Mouse (Mus musculus): ENCODE data around the gene Mxi1. TPM values are rescaled to one million over a fixed set of nuclear protein-coding genes. Genes with fewer than 3 reads are reported as not detected.

Gene Mxi1
- polyA plus RNA-seq, 1 experiment, result 21.5 TPM

DNA sequence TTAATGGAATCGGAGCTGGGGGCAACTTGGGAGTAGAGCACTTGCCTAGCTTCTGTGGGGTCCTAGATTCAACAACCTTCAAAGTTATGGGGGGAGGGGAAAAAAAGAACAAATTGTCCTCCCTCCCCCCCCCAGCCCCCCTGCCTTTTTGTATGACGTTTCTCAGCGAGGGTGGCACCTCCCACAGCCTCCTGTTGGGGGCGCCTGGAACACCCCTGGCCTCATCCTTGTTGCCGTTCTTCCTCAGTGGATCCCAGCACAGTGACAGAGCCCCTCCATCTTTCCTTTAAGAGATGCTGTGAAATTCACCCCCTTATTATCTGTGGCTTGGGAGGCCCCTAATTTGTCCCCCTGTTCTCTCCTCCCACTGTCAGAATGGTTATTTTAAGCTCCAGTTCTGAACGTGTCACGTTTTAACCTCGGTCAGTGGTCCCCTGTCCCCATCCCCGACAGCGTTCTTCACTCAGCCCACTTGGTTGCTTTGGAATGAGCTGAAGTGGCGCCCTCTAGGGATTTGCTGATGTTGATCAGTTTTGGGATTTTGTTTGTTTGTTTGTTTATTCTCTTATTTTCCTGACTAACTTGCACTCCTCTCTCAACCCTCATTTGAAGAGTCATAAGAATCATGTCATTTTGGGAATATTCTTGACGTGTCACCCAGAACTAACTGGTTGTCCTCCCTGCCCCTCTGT lies 92.6 kb downstream of the Mxi1 start:
- DNase-seq, result no peak
- 53% methylated on average over 12 of the region's 12 CpGs for WGBS
- no peaks in the 10 kb centered on the region for H3K4me1 ChIP-seq (ENCODE audit: control insufficient read depth, insufficient read depth, low read length)
- TF ChIP-seq CTCF (IDR thresholded peaks at IDR 0.05; ENCODE audit: insufficient read depth, low read length) (no peak), POLR2A (IDR thresholded peaks at IDR 0.05; ENCODE audit: borderline replicate concordance, extremely low read depth, low read depth, low read length) (no peak)
- H3K4me3 ChIP-seq (replicated peaks; ENCODE audit: extremely low read depth, low read depth, low read length), result no peak overlapping the region

- TF ChIP-seq POLR2A (IDR thresholded peaks at IDR 0.05; ENCODE audit: borderline replicate concordance, extremely low read depth, low read depth, low read length), result no peak
- TF ChIP-seq CTCF (IDR thresholded peaks at IDR 0.05; ENCODE audit: insufficient read depth, low read length), result no peak
- WGBS, result 86% methylated on average over 10 of the region's 10 CpGs
- Histone ChIP-seq H3K4me3 (replicated peaks; ENCODE audit: extremely low read depth, low read depth, low read length) (no peak overlapping the region), H3K4me1 (ENCODE audit: control insufficient read depth, insufficient read depth, low read length) (no peaks in the 10 kb centered on the region)
- no peak for DNase-seq
These were observed 94.0 kb downstream of the Mxi1 start for GRCm38 (mm10) chr19:53404219-53404836.

DNA sequence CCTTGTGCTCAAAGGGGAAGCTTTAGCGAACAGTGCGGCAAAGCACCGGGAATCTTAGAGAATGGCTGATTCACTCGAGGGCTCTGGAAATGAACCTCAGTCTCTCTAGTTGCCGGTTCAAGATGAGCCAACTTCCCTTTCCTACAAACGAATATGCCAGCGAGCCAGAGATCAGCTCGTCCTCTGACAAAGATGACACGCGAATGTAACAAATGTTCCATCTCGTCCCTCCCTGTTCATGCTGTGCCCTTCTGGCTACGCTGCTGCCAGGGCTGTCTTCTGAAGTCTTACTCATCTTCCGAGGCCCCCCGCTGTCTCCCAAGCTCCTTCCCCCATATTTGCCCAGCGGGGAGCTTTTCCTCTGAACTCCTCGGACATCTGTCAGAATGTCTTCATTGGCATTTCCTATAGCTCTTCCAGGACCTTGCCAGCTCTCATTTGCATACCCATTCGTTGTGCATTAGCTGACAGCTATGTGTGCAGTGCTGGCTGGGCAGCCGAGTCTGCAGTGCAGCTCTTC lies 94.6 kb downstream of the Mxi1 start:
- TF ChIP-seq CTCF (IDR thresholded peaks at IDR 0.05; ENCODE audit: insufficient read depth, low read length) (no peak), POLR2A (IDR thresholded peaks at IDR 0.05; ENCODE audit: borderline replicate concordance, extremely low read depth, low read depth, low read length) (no peak)
- 73% methylated on average over 18 of the region's 18 CpGs for WGBS
- Histone ChIP-seq H3K4me3 (replicated peaks; ENCODE audit: extremely low read depth, low read depth, low read length) (no peak overlapping the region), H3K4me1 (ENCODE audit: control insufficient read depth, insufficient read depth, low read length) (no peaks in the 10 kb centered on the region)
- DNase-seq, result no peak

DNA sequence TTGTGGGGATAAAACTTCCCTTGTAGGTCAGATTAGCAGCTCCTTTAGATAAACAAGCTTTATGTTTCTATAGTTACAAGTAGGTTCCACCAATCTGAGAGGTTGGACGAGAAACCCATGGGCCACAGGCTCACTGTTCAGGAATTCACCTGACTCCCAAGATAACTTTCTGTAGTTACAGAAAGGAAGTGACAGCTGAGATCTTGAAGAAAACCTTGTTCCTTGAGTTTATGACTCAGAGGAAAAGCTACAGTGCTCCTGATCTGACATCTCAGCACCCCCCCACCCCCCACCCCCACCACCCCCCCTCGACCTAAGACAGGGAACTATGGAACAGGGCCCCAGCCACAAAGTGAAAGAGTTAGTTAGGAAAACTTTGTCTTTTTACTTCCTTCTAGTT lies 95.5 kb downstream of the Mxi1 start:
- no peaks in the 10 kb centered on the region for H3K4me1 ChIP-seq (ENCODE audit: control insufficient read depth, insufficient read depth, low read length)
- DNase-seq, result no peak
- TF ChIP-seq CTCF (IDR thresholded peaks at IDR 0.05; ENCODE audit: insufficient read depth, low read length), result no peak
- TF ChIP-seq POLR2A (IDR thresholded peaks at IDR 0.05; ENCODE audit: borderline replicate concordance, extremely low read depth, low read depth, low read length), result no peak
- 28% methylated on average over 2 of the region's 2 CpGs for whole genome bisulfite sequencing
- no peak overlapping the region for H3K4me3 ChIP-seq (replicated peaks; ENCODE audit: extremely low read depth, low read depth, low read length)

DNA sequence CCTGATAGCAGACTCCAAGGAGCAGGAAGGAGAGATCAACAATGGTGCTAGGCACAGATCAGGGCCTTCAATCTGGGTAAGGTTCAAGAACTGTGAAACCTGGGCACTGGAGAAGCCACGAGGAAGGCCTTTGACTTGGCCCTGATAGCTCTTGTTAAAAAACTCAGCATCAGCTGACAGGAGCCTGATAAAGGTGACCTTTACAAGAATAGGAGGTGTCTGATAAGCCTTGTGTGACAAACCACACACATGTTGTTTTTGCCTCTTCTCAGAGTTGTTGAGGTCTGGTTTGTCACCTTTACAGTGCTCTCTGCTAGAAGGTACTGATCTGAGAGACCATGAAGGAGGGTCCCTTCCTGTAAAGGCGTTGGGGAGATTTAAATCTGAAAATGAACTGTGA lies 97.0 kb downstream of the Mxi1 start:
- 73% methylated on average over 2 of the region's 2 CpGs for WGBS
- Histone ChIP-seq H3K4me3 (replicated peaks; ENCODE audit: extremely low read depth, low read depth, low read length) (no peak overlapping the region), H3K4me1 (ENCODE audit: control insufficient read depth, insufficient read depth, low read length) (no peaks in the 10 kb centered on the region)
- TF ChIP-seq POLR2A (IDR thresholded peaks at IDR 0.05; ENCODE audit: borderline replicate concordance, extremely low read depth, low read depth, low read length) (no peak), CTCF (IDR thresholded peaks at IDR 0.05; ENCODE audit: insufficient read depth, low read length) (no peak)
- no peak for DNase-seq

- Histone ChIP-seq H3K4me1 (ENCODE audit: control insufficient read depth, insufficient read depth, low read length) (no peaks in the 10 kb centered on the region), H3K4me3 (replicated peaks; ENCODE audit: extremely low read depth, low read depth, low read length) (no peak overlapping the region)
- TF ChIP-seq POLR2A (IDR thresholded peaks at IDR 0.05; ENCODE audit: borderline replicate concordance, extremely low read depth, low read depth, low read length) (no peak), CTCF (IDR thresholded peaks at IDR 0.05; ENCODE audit: insufficient read depth, low read length) (no peak)
- 75% methylated on average over 8 of the region's 8 CpGs for WGBS
- DNase-seq, result no peak
These were observed 98.1 kb downstream of the Mxi1 start for GRCm38 (mm10) chr19:53408398-53408797.

DNA sequence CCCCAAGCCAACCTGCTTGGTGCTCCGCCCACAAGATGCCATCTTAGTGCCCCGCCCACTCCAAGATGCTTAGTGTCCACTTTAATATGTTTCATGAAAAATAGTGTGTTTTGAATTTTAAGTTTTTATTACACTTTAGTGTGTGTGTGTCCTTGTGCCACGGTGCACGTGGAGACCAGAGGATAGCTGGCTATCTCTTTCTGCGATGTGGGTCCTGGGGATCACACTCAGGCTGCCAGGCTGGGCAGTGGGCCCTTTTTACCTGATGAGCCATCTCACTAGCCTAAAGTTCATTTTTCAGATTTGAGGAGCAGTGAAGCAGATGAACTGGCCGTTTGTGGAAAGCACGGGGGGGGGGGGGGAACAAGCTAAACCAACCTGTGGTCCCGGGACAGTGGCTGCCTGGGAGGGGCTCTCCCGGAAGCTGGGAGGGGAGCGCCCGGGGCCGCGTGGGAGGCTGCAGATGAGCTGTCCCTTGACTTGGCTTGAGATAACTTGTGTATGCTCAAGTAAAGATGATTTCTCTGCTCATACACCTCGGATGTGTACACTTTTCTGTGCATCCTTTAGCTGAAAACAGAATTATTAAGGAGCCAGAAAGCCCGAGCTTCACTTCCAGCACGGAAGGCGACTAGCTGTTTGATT lies 99.5 kb downstream of the Mxi1 start:
- DNase-seq, result no peak
- H3K4me3 ChIP-seq (replicated peaks; ENCODE audit: extremely low read depth, low read depth, low read length), result no peak overlapping the region
- TF ChIP-seq CTCF (IDR thresholded peaks at IDR 0.05; ENCODE audit: insufficient read depth, low read length) (no peak), POLR2A (IDR thresholded peaks at IDR 0.05; ENCODE audit: borderline replicate concordance, extremely low read depth, low read depth, low read length) (no peak)
- WGBS, result 53% methylated on average over 17 of the region's 17 CpGs
- H3K4me1 ChIP-seq (ENCODE audit: control insufficient read depth, insufficient read depth, low read length), result no peaks in the 10 kb centered on the region

GRCm38 (mm10) chr19:53412149-53412848 lies 102.0 kb downstream of the Mxi1 start:
- H3K4me1 ChIP-seq (ENCODE audit: control insufficient read depth, insufficient read depth, low read length), result no peaks in the 10 kb centered on the region
- WGBS, result 33% methylated on average over 6 of the region's 6 CpGs
- no peak for DNase-seq
- no peak for TF ChIP-seq CTCF (IDR thresholded peaks at IDR 0.05; ENCODE audit: insufficient read depth, low read length)
- H3K4me3 ChIP-seq (replicated peaks; ENCODE audit: extremely low read depth, low read depth, low read length), result no peak overlapping the region

- 74% methylated on average over 15 of the region's 15 CpGs for WGBS
- Histone ChIP-seq H3K4me3 (replicated peaks; ENCODE audit: extremely low read depth, low read depth, low read length) (no peak overlapping the region), H3K4me1 (ENCODE audit: control insufficient read depth, insufficient read depth, low read length) (no peaks in the 10 kb centered on the region)
- TF ChIP-seq CTCF (IDR thresholded peaks at IDR 0.05; ENCODE audit: insufficient read depth, low read length), result no peak
- TF ChIP-seq POLR2A (IDR thresholded peaks at IDR 0.05; ENCODE audit: borderline replicate concordance, extremely low read depth, low read depth, low read length), result no peak
- DNase-seq, result no peak
These were observed 103.5 kb downstream of the Mxi1 start for GRCm38 (mm10) chr19:53413617-53414380.

All from lung, adult 2 months (tissue).